Mouse (Mus musculus) midbrain, embryonic 15.5 days (tissue): Measurements from ENCODE around the gene Nt5c2. TPM values are rescaled to one million over a fixed set of nuclear protein-coding genes. Genes with fewer than 3 reads are reported as not detected.
"Not testable (repeated sequence)": the region's sequence is repeated elsewhere in the genome, so short reads cannot be mapped to it uniquely, and the experiment has no call there.

Source experiments
- ATAC-seq: fragments of 200-750 bp; cut with Nextera tagmentation; replicated peaks from 2 replicates; pipeline ENCODE4 v1.8.0; 2017; ENCODE audit warnings: moderate TSS enrichment
- H3K27ac ChIP-seq: fragments of 300-500 bp; sonication (generic); 2 replicates; pipeline ENCODE4 v1.5.1; 2015; ENCODE audit warnings: mild to moderate bottlenecking, inconsistent platforms
- H3K27me3 ChIP-seq: fragments of 300-500 bp; sonication (generic); replicated peaks from 2 replicates; pipeline ENCODE4 v1.6.1; 2015; ENCODE audit warnings: inconsistent platforms
- H3K36me3 ChIP-seq: fragments of 300-500 bp; sonication (generic); replicated peaks from 2 replicates; pipeline ENCODE4 v1.6.1; 2015; ENCODE audit warnings: inconsistent platforms
- H3K4me1 ChIP-seq: fragments of 300-500 bp; sonication (generic); 2 replicates; pipeline ENCODE4 v1.6.1; 2015; ENCODE audit warnings: inconsistent platforms
- H3K4me2 ChIP-seq: fragments of 300-500 bp; sonication (generic); 2 replicates; pipeline ENCODE4 v1.6.1; 2015; ENCODE audit warnings: inconsistent platforms, mild to moderate bottlenecking, moderate library complexity
- H3K4me3 ChIP-seq: fragments of 300-500 bp; sonication (generic); 2 replicates; pipeline ENCODE4 v1.5.1; 2015; ENCODE audit warnings: mild to moderate bottlenecking, inconsistent platforms
- H3K9ac ChIP-seq: fragments of 300-500 bp; sonication (generic); 2 replicates; pipeline ENCODE4 v1.6.1; 2015; ENCODE audit warnings: mild to moderate bottlenecking, inconsistent platforms
- H3K9me3 ChIP-seq: fragments of 300-500 bp; sonication (generic); 2 replicates; pipeline ENCODE4 v1.6.1; 2016; ENCODE audit warnings: inconsistent platforms
- WGBS: fragments of 180-500 bp; shearing (Covaris S2); methylation state at CpG from one replicate; pipeline ENCODE4 v1.1.7; 2015; ENCODE audit warnings: mixed read lengths; 5-methylcytosine and 5-hydroxymethylcytosine counted together
- polyA plus RNA-seq: library from polyadenylated mRNA; unstranded; fragments of >200 nt; fragmentation: Nextera tagmentation; extraction: Ambion mirVana; gene quantifications from 2 replicates; pipeline ENCODE4 v1.2.1, GENCODE M21; 2015

Gene Nt5c2
- polyA plus RNA-seq, 1 experiment from 2014 or later, result 87.7 TPM

GRCm38 (mm10) chr19:46998168-46998870 lies 16.6 kb downstream of the Nt5c2 start:
- H3K4me1 ChIP-seq, result no peaks in the 10 kb centered on the region
- no peak overlapping the region for H3K4me2 ChIP-seq
- no peak overlapping the region for H3K4me3 ChIP-seq
- no peaks in the 10 kb centered on the region for H3K27me3 ChIP-seq
- H3K9me3 ChIP-seq, result no peaks in the 10 kb centered on the region
- H3K27ac ChIP-seq, result no peak overlapping the region
- H3K36me3 ChIP-seq, result no peaks in the 10 kb centered on the region
- H3K9ac ChIP-seq, result no peak overlapping the region
- no peak for ATAC-seq
- WGBS, result 79% methylated on average over 8 of the region's 8 CpGs

- no peak overlapping the region for H3K9ac ChIP-seq
- no peaks in the 10 kb centered on the region for H3K27me3 ChIP-seq
- 84% methylated on average over 9 of the region's 9 CpGs for WGBS
- H3K4me1 ChIP-seq, result no peaks in the 10 kb centered on the region
- H3K9me3 ChIP-seq, result no peaks in the 10 kb centered on the region
- no peak overlapping the region for H3K27ac ChIP-seq
- no peaks in the 10 kb centered on the region for H3K36me3 ChIP-seq
- H3K4me2 ChIP-seq, result no peak overlapping the region
- ATAC-seq, result no peak
- no peak overlapping the region for H3K4me3 ChIP-seq
These were observed 18.9 kb downstream of the Nt5c2 start for GRCm38 (mm10) chr19:46996095-46996494.

GRCm38 (mm10) chr19:46992329-46992728 lies 22.6 kb downstream of the Nt5c2 start:
- not testable (repeated sequence) for ATAC-seq
- 73% methylated on average over 4 of the region's 4 CpGs for WGBS

GRCm38 (mm10) chr19:46991145-46991544 lies 23.8 kb downstream of the Nt5c2 start:
- Histone ChIP-seq H3K4me3 (no peak overlapping the region), H3K36me3 (no peaks in the 10 kb centered on the region), H3K27ac (no peak overlapping the region), H3K9me3 (no peaks in the 10 kb centered on the region), H3K27me3 (no peaks in the 10 kb centered on the region), H3K9ac (no peak overlapping the region), H3K4me1 (0 out of 2 replicates have a peak, but pooled peaks cover 5% of the 10 kb centered on the region), H3K4me2 (no peak overlapping the region)
- WGBS, result 12% methylated on average over 5 of the region's 5 CpGs
- no peak for ATAC-seq

More at GRCm38 (mm10) chr19:46992329-46992728, 22.6 kb downstream of the Nt5c2 start:
- not testable (repeated sequence) for H3K4me3 ChIP-seq, H3K27ac ChIP-seq, H3K9ac ChIP-seq, H3K27me3 ChIP-seq, H3K4me1 ChIP-seq, H3K36me3 ChIP-seq, H3K9me3 ChIP-seq, H3K4me2 ChIP-seq

- H3K27me3 ChIP-seq, H3K36me3 ChIP-seq, H3K27ac ChIP-seq, H3K4me1 ChIP-seq, H3K4me3 ChIP-seq, ATAC-seq, H3K4me2 ChIP-seq, H3K9me3 ChIP-seq, H3K9ac ChIP-seq: not testable (repeated sequence)
- 76% methylated on average over 8 of the region's 8 CpGs for WGBS
These were observed 24.3 kb downstream of the Nt5c2 start for GRCm38 (mm10) chr19:46990625-46991024.

GRCm38 (mm10) chr19:46990153-46990518 lies 24.8 kb downstream of the Nt5c2 start:
- H3K9me3 ChIP-seq, result no peaks in the 10 kb centered on the region
- no peak overlapping the region for H3K27ac ChIP-seq
- H3K36me3 ChIP-seq, result no peaks in the 10 kb centered on the region
- no peak overlapping the region for H3K4me2 ChIP-seq
- no peak overlapping the region for H3K9ac ChIP-seq
- ATAC-seq, result no peak
- WGBS, result 85% methylated on average over 3 of the region's 3 CpGs
- H3K27me3 ChIP-seq, result no peaks in the 10 kb centered on the region
- H3K4me3 ChIP-seq, result no peak overlapping the region
- H3K4me1 ChIP-seq, result 0 out of 2 replicates have a peak, but pooled peaks cover 5% of the 10 kb centered on the region

- no peak overlapping the region for H3K4me2 ChIP-seq
- WGBS, result 73% methylated on average over 20 of the region's 20 CpGs
- H3K27ac ChIP-seq, result no peak overlapping the region
- ATAC-seq, result no peak
- no peak overlapping the region for H3K9ac ChIP-seq
- H3K27me3 ChIP-seq, result no peaks in the 10 kb centered on the region
- no peaks in the 10 kb centered on the region for H3K36me3 ChIP-seq
- H3K4me1 ChIP-seq, result 0 out of 2 replicates have a peak, but pooled peaks cover 5% of the 10 kb centered on the region
- H3K9me3 ChIP-seq, result no peaks in the 10 kb centered on the region
- no peak overlapping the region for H3K4me3 ChIP-seq
These were observed 25.3 kb downstream of the Nt5c2 start for GRCm38 (mm10) chr19:46989479-46990152.

- no peaks in the 10 kb centered on the region for H3K36me3 ChIP-seq
- H3K9ac ChIP-seq, result no peak overlapping the region
- no peak overlapping the region for H3K4me3 ChIP-seq
- peaks cover 7% of the 10 kb centered on the region; the same call in 1 of the 2 replicates for H3K4me1 ChIP-seq
- no peak for ATAC-seq
- H3K27me3 ChIP-seq, result no peaks in the 10 kb centered on the region
- H3K27ac ChIP-seq, result no peak overlapping the region
- H3K4me2 ChIP-seq, result no peak overlapping the region
- WGBS, result 44% methylated on average over 16 of the region's 16 CpGs
- no peaks in the 10 kb centered on the region for H3K9me3 ChIP-seq
These were observed 26.5 kb downstream of the Nt5c2 start for GRCm38 (mm10) chr19:46988231-46989087.

GRCm38 (mm10) chr19:46987646-46988045 lies 27.3 kb downstream of the Nt5c2 start:
- H3K4me1 ChIP-seq, result peaks cover 10% of the 10 kb centered on the region; the same call in 1 of the 2 replicates
- ATAC-seq, result no peak
- no peak overlapping the region for H3K4me2 ChIP-seq

GRCm38 (mm10) chr19:46984726-46985622 lies 30.0 kb downstream of the Nt5c2 start:
- Histone ChIP-seq H3K4me1 (peaks cover 10% of the 10 kb centered on the region; the same call in 1 of the 2 replicates), H3K9ac (no peak overlapping the region), H3K4me2 (no peak overlapping the region), H3K27me3 (no peaks in the 10 kb centered on the region), H3K9me3 (no peaks in the 10 kb centered on the region), H3K27ac (no peak overlapping the region), H3K36me3 (no peaks in the 10 kb centered on the region), H3K4me3 (no peak overlapping the region)
- 85% methylated on average over 13 of the region's 13 CpGs for WGBS
- ATAC-seq, result no peak

More at GRCm38 (mm10) chr19:46987646-46988045, 27.3 kb downstream of the Nt5c2 start:
- 80% methylated on average over 6 of the region's 6 CpGs for WGBS
- H3K27me3 ChIP-seq, result no peaks in the 10 kb centered on the region
- H3K9me3 ChIP-seq, result no peaks in the 10 kb centered on the region
- H3K27ac ChIP-seq, result no peak overlapping the region
- H3K36me3 ChIP-seq, result no peaks in the 10 kb centered on the region
- H3K4me3 ChIP-seq, result no peak overlapping the region
- H3K9ac ChIP-seq, result no peak overlapping the region

GRCm38 (mm10) chr19:46983966-46984380 lies 31.0 kb downstream of the Nt5c2 start:
- no peak overlapping the region for H3K27ac ChIP-seq

More at GRCm38 (mm10) chr19:46983966-46984380, 31.0 kb downstream of the Nt5c2 start:
- ATAC-seq, result no peak
- H3K4me3 ChIP-seq, result no peak overlapping the region
- H3K27me3 ChIP-seq, result no peaks in the 10 kb centered on the region
- no peak overlapping the region for H3K4me2 ChIP-seq
- H3K9me3 ChIP-seq, result no peaks in the 10 kb centered on the region
- H3K36me3 ChIP-seq, result no peaks in the 10 kb centered on the region
- 66% methylated on average over 11 of the region's 11 CpGs for WGBS
- H3K9ac ChIP-seq, result no peak overlapping the region
- peaks cover 10% of the 10 kb centered on the region; the same call in 1 of the 2 replicates for H3K4me1 ChIP-seq
